Mouse (Mus musculus): ENCODE data around the gene Bckdk.
"Not testable (repeated sequence)": the region's sequence is repeated elsewhere in the genome, so short reads cannot be mapped to it uniquely, and the experiment has no call there.

Gene Bckdk

GRCm38 (mm10) chr7:127895891-127896290 lies 8.0 kb upstream of the Bckdk start:
- DNase-seq (ENCODE audit: low read depth) = not testable (repeated sequence)

GRCm38 (mm10) chr7:127896384-127896783 lies 7.5 kb upstream of the Bckdk start:
- no peak for DNase-seq (ENCODE audit: low read depth)

- DNase-seq (ENCODE audit: low read depth) = no peak
Observed at GRCm38 (mm10) chr7:127897542-127897941, 6.3 kb upstream of the Bckdk start.

GRCm38 (mm10) chr7:127898179-127898956 lies 5.5 kb upstream of the Bckdk start:
- DNase-seq (ENCODE audit: low read depth) = no peak

GRCm38 (mm10) chr7:127899997-127900396 lies 3.9 kb upstream of the Bckdk start:
- DNase-seq (ENCODE audit: low read depth) = no peak

- no peak for DNase-seq (ENCODE audit: low read depth)
Observed at GRCm38 (mm10) chr7:127901772-127902171, 2.1 kb upstream of the Bckdk start.

- no peak for DNase-seq (ENCODE audit: low read depth)
Observed at GRCm38 (mm10) chr7:127907939-127908338, 4.1 kb downstream of the Bckdk start.

GRCm38 (mm10) chr7:127908656-127909055 lies 4.8 kb downstream of the Bckdk start:
- DNase-seq (ENCODE audit: low read depth) = no peak

- DNase-seq (ENCODE audit: low read depth) = peak; percentile 75
Observed at GRCm38 (mm10) chr7:127912190-127912871, 8.4 kb downstream of the Bckdk start, which contains the start of gene Kat8. TSS of gene Kat8 (plus strand) at chr7:127912516.

GRCm38 (mm10) chr7:127912938-127913337 lies 9.1 kb downstream of the Bckdk start:
- DNase-seq (ENCODE audit: low read depth) = no peak

- no peak for DNase-seq (ENCODE audit: low read depth)
Observed at GRCm38 (mm10) chr7:127915293-127915692, 11.4 kb downstream of the Bckdk start.

- DNase-seq (ENCODE audit: low read depth) = no peak
Observed at GRCm38 (mm10) chr7:127918203-127918602, 14.3 kb downstream of the Bckdk start.

- no peak for DNase-seq (ENCODE audit: low read depth)
Observed at GRCm38 (mm10) chr7:127919290-127919689, 15.4 kb downstream of the Bckdk start.

- DNase-seq (ENCODE audit: low read depth) = no peak
Observed at GRCm38 (mm10) chr7:127921516-127921915, 17.6 kb downstream of the Bckdk start.

- no peak for DNase-seq (ENCODE audit: low read depth)
Observed at GRCm38 (mm10) chr7:127922451-127923275, 18.8 kb downstream of the Bckdk start.

GRCm38 (mm10) chr7:127923714-127924113 lies 19.8 kb downstream of the Bckdk start:
- no peak for DNase-seq (ENCODE audit: low read depth)

GRCm38 (mm10) chr7:127925252-127925651 lies 21.4 kb downstream of the Bckdk start:
- no peak for DNase-seq (ENCODE audit: low read depth)

- DNase-seq (ENCODE audit: low read depth) = no peak
Observed at GRCm38 (mm10) chr7:127926066-127926465, 22.2 kb downstream of the Bckdk start.

- no peak for DNase-seq (ENCODE audit: low read depth)
Observed at GRCm38 (mm10) chr7:127926846-127927245, 23.0 kb downstream of the Bckdk start.

GRCm38 (mm10) chr7:127927726-127928125 lies 23.8 kb downstream of the Bckdk start:
- no peak for DNase-seq (ENCODE audit: low read depth)

GRCm38 (mm10) chr7:127928596-127928995 lies 24.7 kb downstream of the Bckdk start:
- no peak for DNase-seq (ENCODE audit: low read depth)

GRCm38 (mm10) chr7:127929923-127930322 lies 26.0 kb downstream of the Bckdk start, which contains the start of gene Prss8:
TSS of gene Prss8 (minus strand) at chr7:127930104.
- DNase-seq (ENCODE audit: low read depth) = no peak
